Mouse (Mus musculus) ES-Bruce4 (cell line): ENCODE data around the gene Nemf. TPM values are rescaled to one million over a fixed set of nuclear protein-coding genes. Genes with fewer than 3 reads are reported as not detected.

Experiments used
- H3K27ac ChIP-seq: 2 replicates; pipeline ENCODE4 v1.5.1; 2012; ENCODE audit warnings: low read length, inconsistent platforms; ENCODE audit not compliant: insufficient read depth
- H3K27me3 ChIP-seq: 2 replicates; pipeline ENCODE4 v1.6.1; 2012; ENCODE audit warnings: mild to moderate bottlenecking, low read length, inconsistent platforms; ENCODE audit not compliant: control insufficient read depth, poor library complexity, insufficient read depth, severe bottlenecking
- H3K36me3 ChIP-seq: 2 replicates; pipeline ENCODE4 v1.6.1; 2012; ENCODE audit warnings: inconsistent platforms, mild to moderate bottlenecking, low read length, moderate library complexity; ENCODE audit not compliant: control insufficient read depth, poor library complexity, insufficient read depth, severe bottlenecking
- H3K4me1 ChIP-seq: one replicate; pipeline ENCODE4 v1.8.1; 2011; ENCODE audit warnings: low read length; ENCODE audit not compliant: control insufficient read depth, insufficient read depth
- H3K4me3 ChIP-seq: 2 replicates; pipeline ENCODE4 v1.5.1; 2011; ENCODE audit warnings: low read depth, mild to moderate bottlenecking, low read length
- H3K9ac ChIP-seq: 2 replicates; pipeline ENCODE4 v1.6.1; 2012; ENCODE audit warnings: low read depth, mild to moderate bottlenecking, inconsistent platforms; ENCODE audit not compliant: poor library complexity, severe bottlenecking
- H3K9me3 ChIP-seq: replicated peaks from 2 replicates; pipeline ENCODE4 v1.6.1; 2012; ENCODE audit warnings: mild to moderate bottlenecking, low read length, inconsistent platforms; ENCODE audit not compliant: control insufficient read depth, poor library complexity, insufficient read depth, severe bottlenecking
- CTCF ChIP-seq: IDR thresholded peaks from one replicate; pipeline ENCODE4 v1.8.1; 2011; ENCODE audit warnings: low read depth, low read length
- EP300 ChIP-seq: IDR thresholded peaks from 2 replicates; pipeline ENCODE4 v1.6.1; 2011; ENCODE audit warnings: low read depth, low read length; ENCODE audit not compliant: insufficient read depth
- POLR2A ChIP-seq: IDR thresholded peaks from one replicate; pipeline ENCODE4 v1.8.1; 2011; ENCODE audit warnings: low read length; ENCODE audit not compliant: insufficient read depth
- polyA plus RNA-seq: library from polyadenylated mRNA; stranded (reverse); fragments of >200 nt; gene quantifications from 2 replicates; pipeline ENCODE4 v1.2.4, GENCODE M21; 2011; ENCODE audit warnings: low read depth; ENCODE audit not compliant: missing spikeins, insufficient read depth, insufficient read length

Gene Nemf
- polyA plus RNA-seq, 1 experiment, result 75.0 TPM

- peaks cover 2% of the 10 kb centered on the region for H3K4me1 ChIP-seq
- no peak overlapping the region for H3K27ac ChIP-seq
- no peak overlapping the region for H3K4me3 ChIP-seq
- H3K9me3 ChIP-seq, result no peaks in the 10 kb centered on the region
- H3K27me3 ChIP-seq, result no peaks in the 10 kb centered on the region
- no peak overlapping the region for H3K9ac ChIP-seq
- TF ChIP-seq EP300 (no peak), CTCF (no peak), POLR2A (no peak)
- peaks cover 37% of the 10 kb centered on the region for H3K36me3 ChIP-seq
Measured at GRCm38 (mm10) chr12:69304051-69304450, 52.9 kb downstream of the Nemf start.

- Histone ChIP-seq H3K4me3 (no peak overlapping the region), H3K9ac (no peak overlapping the region), H3K27ac (no peak overlapping the region), H3K27me3 (no peaks in the 10 kb centered on the region), H3K4me1 (peaks cover 2% of the 10 kb centered on the region), H3K9me3 (no peaks in the 10 kb centered on the region), H3K36me3 (peaks cover 25% of the 10 kb centered on the region)
- TF ChIP-seq CTCF (no peak), EP300 (no peak), POLR2A (no peak)
Measured at GRCm38 (mm10) chr12:69302171-69302570, 54.8 kb downstream of the Nemf start.

- TF ChIP-seq CTCF (no peak), EP300 (no peak), POLR2A (no peak)
- Histone ChIP-seq H3K9ac (no peak overlapping the region), H3K4me1 (peaks cover 2% of the 10 kb centered on the region), H3K27ac (no peak overlapping the region), H3K27me3 (no peaks in the 10 kb centered on the region), H3K36me3 (peaks cover 18% of the 10 kb centered on the region), H3K9me3 (no peaks in the 10 kb centered on the region), H3K4me3 (no peak overlapping the region)
Measured at GRCm38 (mm10) chr12:69300391-69300790, 56.6 kb downstream of the Nemf start.

- Histone ChIP-seq H3K9me3 (no peaks in the 10 kb centered on the region), H3K4me3 (no peak overlapping the region), H3K27me3 (no peaks in the 10 kb centered on the region), H3K4me1 (peaks cover 2% of the 10 kb centered on the region), H3K27ac (no peak overlapping the region), H3K9ac (no peak overlapping the region), H3K36me3 (peaks cover 12% of the 10 kb centered on the region)
- TF ChIP-seq CTCF (no peak), POLR2A (no peak), EP300 (no peak)
Measured at GRCm38 (mm10) chr12:69299831-69300230, 57.1 kb downstream of the Nemf start.

- Histone ChIP-seq H3K4me1 (peaks cover 2% of the 10 kb centered on the region), H3K27me3 (no peaks in the 10 kb centered on the region), H3K27ac (no peak overlapping the region), H3K4me3 (no peak overlapping the region), H3K9ac (no peak overlapping the region), H3K9me3 (no peaks in the 10 kb centered on the region), H3K36me3 (peaks cover 12% of the 10 kb centered on the region)
- TF ChIP-seq CTCF, result no peak
- no peak for TF ChIP-seq POLR2A
- TF ChIP-seq EP300, result no peak
Measured at GRCm38 (mm10) chr12:69299231-69299630, 57.7 kb downstream of the Nemf start.

GRCm38 (mm10) chr12:69298281-69298680 lies 58.7 kb downstream of the Nemf start:
- H3K4me1 ChIP-seq, result peaks cover 2% of the 10 kb centered on the region
- peaks cover 6% of the 10 kb centered on the region for H3K36me3 ChIP-seq
- H3K27me3 ChIP-seq, result no peaks in the 10 kb centered on the region
- H3K4me3 ChIP-seq, result no peak overlapping the region
- no peak overlapping the region for H3K9ac ChIP-seq
- TF ChIP-seq POLR2A (no peak), EP300 (no peak), CTCF (no peak)
- no peak overlapping the region for H3K27ac ChIP-seq
- no peaks in the 10 kb centered on the region for H3K9me3 ChIP-seq
